Mouse (Mus musculus): Measurements from ENCODE around the gene Gm49320.

GRCm38 (mm10) chr8:4258678-4259077 is 20.0 kb downstream of the Gm49320 start:
- TF ChIP-seq POLR2A (IDR thresholded peaks at IDR 0.05; ENCODE audit: control insufficient read depth in 1 of 2, insufficient read depth in 1 of 2, low read depth in 1 of 2, low read length in 2 of 2, poor library complexity in 1 of 2) (no peak), CTCF (IDR thresholded peaks at IDR 0.05 in 2 of 3, conservative IDR thresholded peaks at IDR 0.05 in 1 of 3; ENCODE audit: control insufficient read depth in 1 of 3, insufficient read depth in 1 of 3, low read depth in 2 of 3, low read length in 3 of 3, poor library complexity in 1 of 3, severe bottlenecking in 1 of 3) (no peak), GATA1 (IDR thresholded peaks at IDR 0.05; ENCODE audit: low read depth, low read length) (no peak), SMC3 (IDR thresholded peaks at IDR 0.05; ENCODE audit: low read depth, low read length) (no peak), HCFC1 (IDR thresholded peaks at IDR 0.05; ENCODE audit: low read depth, low read length) (no peak), MAFK (IDR thresholded peaks at IDR 0.05; ENCODE audit: borderline replicate concordance, low read depth, low read length) (no peak), ELF1 (IDR thresholded peaks at IDR 0.05; ENCODE audit: low read depth, low read length) (no peak), SIN3A (IDR thresholded peaks at IDR 0.05; ENCODE audit: low read length) (no peak; the same call in 1 of the 2 replicates), EP300 (IDR thresholded peaks at IDR 0.05; ENCODE audit: low read depth in 1 of 2, low read length in 2 of 2) (no peak), TCF12 (IDR thresholded peaks at IDR 0.05; ENCODE audit: low read depth, low read length) (no peak), TBP (IDR thresholded peaks at IDR 0.05; ENCODE audit: low read depth, low read length) (no peak), CHD2 (IDR thresholded peaks at IDR 0.05; ENCODE audit: low read length) (no peak), NRF1 (IDR thresholded peaks at IDR 0.05; ENCODE audit: insufficient read depth, low read depth, low read length, poor library complexity, severe bottlenecking) (no peak)
